ENCODE assay signal across 9 mouse cellular contexts in the genomic region with DNA sequence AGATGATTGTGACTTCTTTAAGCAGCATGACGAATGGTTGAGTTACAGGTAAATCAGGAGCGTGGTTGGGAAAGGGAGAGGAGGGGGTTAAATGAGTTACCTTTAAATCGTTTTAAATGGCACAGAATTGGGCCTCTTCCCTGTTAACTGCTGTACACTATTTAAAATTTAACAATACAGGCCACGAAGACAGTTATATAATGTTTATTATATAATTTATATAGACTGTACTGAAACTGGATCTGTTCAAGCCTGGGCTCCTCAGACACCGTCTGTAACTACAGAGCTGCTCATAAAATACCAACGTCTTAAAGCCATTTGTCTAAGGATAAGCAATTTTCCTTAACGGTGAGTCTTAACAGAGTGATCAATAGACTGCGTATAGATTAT. TPM values are rescaled to one million over a fixed set of nuclear protein-coding genes. Genes with fewer than 3 reads are reported as not detected.
DNase-seq lines count a peak whose midpoint lies in the region; ATAC-seq and TF ChIP-seq lines count a peak whose summit lies in the region.
"Had no signal": no experiment of that assay in that cellular context is flagged by ENCODE, and none has a peak within 500 bp of the region (broad histone marks: within the 10 kb centered on the region; RNA-seq: fewer than 3 reads in every experiment).

No protein-coding gene starts in this region.

- peak; percentile 28 for DNase-seq in heart, adult 11 months
- no peak for DNase-seq in heart, postnatal 14 days
- no peak for DNase-seq in liver, embryonic 14.5 days (ENCODE audit: low read depth in 3 of 3, low spot score in 3 of 3)
- no peak for DNase-seq in adrenal gland, adult 2 months
- DNase-seq in cerebellum, adult 11 months, result no peak
- DNase-seq: lung, postnatal 4 days had no signal

- H3K4me2 ChIP-seq in forebrain, embryonic 15.5 days (replicated peaks), result peak overlapping the region; percentile 79
- H3K4me2 ChIP-seq in liver, embryonic 14.5 days (ENCODE audit: low read depth), result peak overlapping the region; percentile 77

- peak overlapping the region; percentile 98 for H3K27ac ChIP-seq in forebrain, embryonic 15.5 days (replicated peaks)
- H3K27ac ChIP-seq in liver, embryonic 14.5 days, result peak overlapping the region; percentile 98

- peaks cover 4% of the 10 kb centered on the region for H3K27me3 ChIP-seq in C2C12 (ENCODE audit: control insufficient read depth, insufficient read depth, insufficient read length)
- no peaks in the 10 kb centered on the region for H3K27me3 ChIP-seq in forebrain, embryonic 15.5 days
- peaks cover under 1% of the 10 kb centered on the region for H3K27me3 ChIP-seq in liver, embryonic 14.5 days (ENCODE audit: control insufficient read depth, insufficient read depth, low read length)

- peak overlapping the region; percentile 87 for H3ac ChIP-seq in C2C12 (ENCODE audit: control insufficient read depth, insufficient read length, low read depth)

- H3K9me3 ChIP-seq in forebrain, embryonic 15.5 days, result no peaks in the 10 kb centered on the region
- no peaks in the 10 kb centered on the region for H3K9me3 ChIP-seq in liver, embryonic 14.5 days (ENCODE audit: control insufficient read depth, low read length)

- no peak for TF ChIP-seq CTCF in C2C12 (IDR thresholded peaks at IDR 0.05; ENCODE audit: control insufficient read depth, insufficient read depth, insufficient read length)
- TF ChIP-seq CTCF in liver, embryonic 14.5 days (IDR thresholded peaks at IDR 0.05; ENCODE audit: low read depth), result no peak

- ATAC-seq in forebrain, embryonic 15.5 days (replicated peaks), result no peak
- no peak for ATAC-seq in liver, embryonic 14.5 days (ENCODE audit: insufficient read depth)
- ATAC-seq in frontal cortex, adult (ENCODE audit: low TSS enrichment), result no peak

- H3K79me2 ChIP-seq in C2C12 (ENCODE audit: control insufficient read depth, insufficient read depth), result peaks cover 29% of the 10 kb centered on the region

- peaks cover 24% of the 10 kb centered on the region for H3K36me3 ChIP-seq in C2C12 (ENCODE audit: control insufficient read depth, insufficient read depth)
- no peaks in the 10 kb centered on the region for H3K36me3 ChIP-seq in forebrain, embryonic 15.5 days
- peaks cover 14% of the 10 kb centered on the region for H3K36me3 ChIP-seq in liver, embryonic 14.5 days (replicated peaks; ENCODE audit: control insufficient read depth, insufficient read depth, low read depth)

- H3K9ac ChIP-seq in forebrain, embryonic 15.5 days (replicated peaks), result peak overlapping the region; percentile 100
- peak overlapping the region; percentile 99 for H3K9ac ChIP-seq in liver, embryonic 14.5 days (replicated peaks)

- peak overlapping the region; percentile 57 for H3K4me3 ChIP-seq in C2C12 (ENCODE audit: insufficient read depth, poor library complexity, severe bottlenecking)
- H3K4me3 ChIP-seq in forebrain, embryonic 15.5 days, result peak overlapping the region; percentile 99
- peak overlapping the region; percentile 85 to 91 for H3K4me3 ChIP-seq in liver, embryonic 14.5 days (ENCODE audit: insufficient read depth in 1 of 2, low read depth in 2 of 2, low read length in 2 of 2)

- 8% methylated on average over 8 of the region's 8 CpGs for WGBS in forebrain, embryonic 15.5 days
- WGBS in liver, embryonic 14.5 days (ENCODE audit: insufficient replicate concordance), result 37% methylated on average over 8 of the region's 8 CpGs

- no peak for TF ChIP-seq EP300 in liver, embryonic 14.5 days (IDR thresholded peaks at IDR 0.05; ENCODE audit: low read depth)

- intact Hi-C loops in heart, postnatal 14 days (cut with DNase I), result loop anchor here (5.0 to 10.0 kb wide), 2 partner anchors 226 to 269 kb away; a partner anchor contains a TSS

- H3K79me3 ChIP-seq in C2C12 (ENCODE audit: low read depth), result peaks cover 17% of the 10 kb centered on the region

- peaks cover 66% of the 10 kb centered on the region for H3K4me1 ChIP-seq in forebrain, embryonic 15.5 days
- peaks cover 20 to 30% of the 10 kb centered on the region in 2 experiments for H3K4me1 ChIP-seq in liver, embryonic 14.5 days (replicated peaks; ENCODE audit: control insufficient read depth in 2 of 2, insufficient read depth in 2 of 2, low read length in 1 of 2)

TF ChIP-seq in C2C12, 6 proteins besides CTCF, POLR2A, EP300 and RAD21:
- TF ChIP-seq MAX (IDR thresholded peaks at IDR 0.05) (no peak), MYOG (IDR thresholded peaks at IDR 0.05; ENCODE audit: control insufficient read depth, extremely low read depth, insufficient read length) (no peak), FOSL1 (IDR thresholded peaks at IDR 0.05; ENCODE audit: insufficient read depth, low read length, poor library complexity, severe bottlenecking) (no peak), USF1 (IDR thresholded peaks at IDR 0.05; ENCODE audit: low read depth) (no peak), MYOD1 (IDR thresholded peaks at IDR 0.05; ENCODE audit: control insufficient read depth, insufficient read length, low read depth) (no peak), CEBPB (IDR thresholded peaks at IDR 0.05; ENCODE audit: low read depth) (no peak)

RNA-seq across cellular contexts. Expression of a gene that starts 1.4 kb away (rescaled TPM):
- 10 to 100 TPM; 22.0 to 28.0 TPM for total RNA-seq in heart, postnatal 14 days (2021)
- 11.4 TPM for polyA plus RNA-seq in C2C12 (2012; fragmentation: generic; extraction: Trizol)
- 155 and 160 TPM in 2 replicates for polyA plus RNA-seq in forebrain, embryonic 15.5 days (2015; fragmentation: Nextera tagmentation; extraction: Ambion mirVana)
- polyA plus RNA-seq in liver, embryonic 14.5 days (2012; rRNA removed), result 11.0 and 11.5 TPM in 2 replicates
- 13.5 and 16.7 TPM in 2 replicates for polyA plus RNA-seq in liver, embryonic 14.5 days (2014; fragmentation: Nextera tagmentation; extraction: Ambion mirVana)
- 10 to 100 TPM; 13.5 to 26.3 TPM for total RNA-seq in adrenal gland, adult 2 months (2021)
- polyA plus RNA-seq in adrenal gland, adult 2 months (2012; rRNA removed), result 15.4 and 19.1 TPM in 2 replicates

RNA-seq across cellular contexts. Expression of a gene that starts 1.4 kb away (rescaled TPM):
- total RNA-seq in heart, postnatal 14 days (2021), result under 1 TPM; 0.10 to 0.19 TPM
- 0.22 TPM for polyA plus RNA-seq in C2C12 (2012; fragmentation: generic; extraction: Trizol)
- polyA plus RNA-seq in forebrain, embryonic 15.5 days (2015; fragmentation: Nextera tagmentation; extraction: Ambion mirVana), result 1.9 and 2.7 TPM in 2 replicates
- 0.05 and 0.06 TPM in 2 replicates for polyA plus RNA-seq in liver, embryonic 14.5 days (2012; rRNA removed)
- 0.06 and 0.14 TPM in 2 replicates for polyA plus RNA-seq in liver, embryonic 14.5 days (2014; fragmentation: Nextera tagmentation; extraction: Ambion mirVana)
- under 1 TPM; 0.17 TPM for total RNA-seq in adrenal gland, adult 2 months (2021)
- 0.18 and 0.36 TPM in 2 replicates for polyA plus RNA-seq in adrenal gland, adult 2 months (2012; rRNA removed)

RNA-seq across cellular contexts. Expression of a gene that starts 7.1 kb away (rescaled TPM):
- 10 to 100 TPM in 1 of 2 experiments, 1 to 10 TPM in 1; 3.9 to 14.1 TPM for total RNA-seq in heart, postnatal 14 days (2021)
- polyA plus RNA-seq in C2C12 (2012; fragmentation: generic; extraction: Trizol), result 1.6 TPM
- polyA plus RNA-seq in forebrain, embryonic 15.5 days (2015; fragmentation: Nextera tagmentation; extraction: Ambion mirVana), result 355 and 373 TPM in 2 replicates
- polyA plus RNA-seq in liver, embryonic 14.5 days (2012; rRNA removed), result 15.7 and 16.0 TPM in 2 replicates
- polyA plus RNA-seq in liver, embryonic 14.5 days (2014; fragmentation: Nextera tagmentation; extraction: Ambion mirVana), result 4.2 and 6.0 TPM in 2 replicates
- 1 to 10 TPM; 2.5 to 8.2 TPM for total RNA-seq in adrenal gland, adult 2 months (2021)
- 5.1 and 9.1 TPM in 2 replicates for polyA plus RNA-seq in adrenal gland, adult 2 months (2012; rRNA removed)

RNA-seq across cellular contexts. Expression of a gene that starts 17.1 kb away (rescaled TPM):
- total RNA-seq in heart, postnatal 14 days (2021), result 100 to 1,000 TPM; 150 to 151 TPM
- 245 TPM for polyA plus RNA-seq in C2C12 (2012; fragmentation: generic; extraction: Trizol)
- polyA plus RNA-seq in forebrain, embryonic 15.5 days (2015; fragmentation: Nextera tagmentation; extraction: Ambion mirVana), result 508 and 517 TPM in 2 replicates
- 80.8 and 83.3 TPM in 2 replicates for polyA plus RNA-seq in liver, embryonic 14.5 days (2012; rRNA removed)
- 104 and 120 TPM in 2 replicates for polyA plus RNA-seq in liver, embryonic 14.5 days (2014; fragmentation: Nextera tagmentation; extraction: Ambion mirVana)
- 100 to 1,000 TPM; 143 to 198 TPM for total RNA-seq in adrenal gland, adult 2 months (2021)
- polyA plus RNA-seq in adrenal gland, adult 2 months (2012; rRNA removed), result 545 and 648 TPM in 2 replicates

RNA-seq across cellular contexts. Expression of a gene that starts 22.0 kb away (rescaled TPM):
- 10 to 100 TPM; 17.6 to 18.1 TPM for total RNA-seq in heart, postnatal 14 days (2021)
- polyA plus RNA-seq in C2C12 (2012; fragmentation: generic; extraction: Trizol), result 15.1 TPM
- 22.6 and 24.8 TPM in 2 replicates for polyA plus RNA-seq in forebrain, embryonic 15.5 days (2015; fragmentation: Nextera tagmentation; extraction: Ambion mirVana)
- polyA plus RNA-seq in liver, embryonic 14.5 days (2012; rRNA removed), result 8.1 and 8.3 TPM in 2 replicates
- polyA plus RNA-seq in liver, embryonic 14.5 days (2014; fragmentation: Nextera tagmentation; extraction: Ambion mirVana), result 6.4 and 6.9 TPM in 2 replicates
- 10 to 100 TPM; 21.3 to 23.4 TPM for total RNA-seq in adrenal gland, adult 2 months (2021)
- 45.2 and 45.7 TPM in 2 replicates for polyA plus RNA-seq in adrenal gland, adult 2 months (2012; rRNA removed)

Comparison
In these comparisons a context has a peak if more than half of its experiments do, and no peak if none do; other contexts are left out.
1. RNA of a gene that starts 7.1 kb away (polyA plus RNA-seq): 355 to 373 TPM in forebrain, embryonic 15.5 days; 4.2 to 16.0 TPM in liver, embryonic 14.5 days, 5.1 to 9.1 TPM in adrenal gland, adult 2 months and 1.6 TPM in C2C12 (single experiment); every median in the first group is over 10 times any median in the second.
2. Peak in every context shown above with its lines, with median percentiles within 50 percentile points of each other: H3K4me3 ChIP-seq.